Mouse (Mus musculus): ENCODE data around the gene Nell1.

The Nell1 gene

DNA sequence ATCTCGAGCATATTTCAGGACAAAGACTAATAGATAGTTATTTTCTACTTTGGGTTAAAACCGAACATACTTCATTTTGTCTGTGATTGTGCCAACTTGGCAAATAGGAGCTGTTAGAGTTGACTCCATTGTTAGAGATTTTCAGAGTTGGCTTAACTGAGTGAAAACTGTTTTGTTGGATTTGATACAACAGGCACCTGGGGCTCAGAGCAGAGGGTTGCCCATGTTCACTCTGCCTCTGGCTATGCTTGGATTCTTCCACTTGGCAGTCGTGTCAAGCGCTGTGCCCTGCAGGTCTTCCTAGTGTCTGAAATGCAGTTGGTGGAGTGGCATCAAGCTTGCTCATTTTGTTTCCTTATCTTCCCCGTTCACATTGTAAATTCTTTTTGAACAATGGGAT, 363.6 kb downstream of the Nell1 start:
- no peak for DNase-seq

DNA sequence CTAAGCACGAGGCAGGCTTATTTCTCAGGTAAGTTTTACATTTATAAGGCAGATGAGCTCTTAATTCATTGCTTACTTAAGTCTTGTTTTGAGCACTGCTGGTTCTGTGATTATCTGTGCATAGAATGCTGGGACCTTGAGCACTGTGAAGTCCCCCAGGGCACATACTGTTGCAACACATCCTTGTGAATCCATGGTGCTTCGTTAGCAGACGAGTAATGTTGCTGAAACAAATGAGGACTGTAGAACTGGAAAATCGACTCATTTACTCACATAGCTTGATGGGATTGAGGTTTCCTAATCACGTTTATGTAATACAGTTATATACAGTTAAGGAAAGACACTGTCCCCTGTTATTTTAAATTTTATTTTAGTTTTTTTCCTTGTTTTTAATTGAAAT, 364.1 kb downstream of the Nell1 start:
- no peak for DNase-seq

GRCm38 (mm10) chr7:50351564-50351963, 376.9 kb downstream of the Nell1 start:
- no peak for DNase-seq

- no peak for DNase-seq
Measured at GRCm38 (mm10) chr7:50357213-50357612, 382.5 kb downstream of the Nell1 start.

- no peak for DNase-seq
Measured at GRCm38 (mm10) chr7:50362039-50362438, 387.4 kb downstream of the Nell1 start.

DNA sequence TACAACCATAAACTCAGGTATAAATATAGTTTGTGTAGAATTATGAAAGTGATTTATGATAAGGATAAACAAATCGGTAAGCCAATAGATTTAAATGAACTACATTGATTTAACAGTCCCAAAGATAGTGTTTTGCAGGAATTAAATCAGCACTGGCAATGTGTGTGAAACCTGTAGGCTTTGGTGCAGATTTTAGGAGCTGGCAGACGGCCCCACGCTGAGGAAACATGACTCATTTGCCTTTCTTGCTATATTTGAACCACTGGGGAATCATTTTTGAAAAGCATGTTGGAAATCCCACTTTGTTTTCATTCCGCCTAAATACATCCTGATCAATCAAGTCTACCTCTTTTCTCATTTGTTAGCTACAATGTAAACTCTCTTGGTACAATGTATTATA, 400.2 kb downstream of the Nell1 start:
- no peak for DNase-seq

GRCm38 (mm10) chr7:50410421-50410820, 435.8 kb downstream of the Nell1 start:
- no peak for DNase-seq

GRCm38 (mm10) chr7:50419976-50420375, 445.3 kb downstream of the Nell1 start:
- no peak for DNase-seq

DNA sequence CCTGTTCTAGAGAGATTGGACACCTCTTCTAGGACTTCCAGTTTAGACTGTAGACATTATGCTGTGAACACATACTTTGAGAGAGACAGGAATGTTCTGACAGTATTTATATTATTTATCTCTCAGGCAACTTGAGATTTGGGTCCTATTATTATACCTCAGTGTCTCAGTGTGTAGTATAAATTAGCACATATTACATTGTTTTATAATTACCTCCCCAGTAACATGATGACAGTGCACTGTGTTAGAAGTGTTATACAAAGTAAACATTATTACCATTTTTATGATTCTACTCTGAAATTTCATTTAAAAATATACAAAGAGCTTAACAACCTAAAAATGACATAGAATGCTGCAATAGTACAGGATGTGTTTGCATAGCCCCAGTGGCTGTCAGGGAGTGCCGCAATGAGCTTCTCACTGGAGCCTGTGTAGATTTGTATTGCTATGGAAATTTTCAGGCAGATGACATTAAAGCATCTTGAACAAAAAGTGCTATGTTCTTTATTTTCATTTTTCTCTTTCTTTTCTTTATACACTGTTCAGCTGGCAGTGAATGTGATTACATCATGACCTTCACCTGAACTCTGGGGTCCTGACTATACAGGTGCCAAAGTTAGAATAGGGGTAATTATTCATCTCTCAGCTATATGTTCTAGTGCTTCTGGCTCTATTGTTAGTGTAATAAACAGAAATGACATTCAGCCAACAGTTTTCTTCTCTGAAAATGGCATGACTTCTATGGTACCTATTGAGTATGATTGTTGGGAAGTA, 447.9 kb downstream of the Nell1 start:
- DNase-seq, result no peak

DNA sequence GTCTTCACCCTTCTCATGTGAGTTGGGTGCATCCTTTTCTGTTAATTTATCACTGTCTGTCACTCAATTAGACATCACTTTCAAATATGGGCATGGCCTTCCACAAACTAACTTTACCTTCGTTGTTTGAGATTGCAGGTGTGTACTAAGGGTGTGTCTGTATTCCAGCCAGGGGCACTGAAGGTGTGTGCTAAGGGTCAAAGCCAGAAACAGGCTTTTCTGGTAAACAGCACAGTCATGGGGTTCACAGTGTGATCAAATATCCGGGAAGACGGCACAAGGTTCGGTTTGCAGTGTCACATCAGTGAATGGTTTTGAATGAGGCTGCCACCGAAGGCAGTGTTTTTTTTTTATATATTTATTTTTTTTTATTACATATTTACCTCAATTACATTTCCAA, 455.1 kb downstream of the Nell1 start:
- DNase-seq, result no peak

GRCm38 (mm10) chr7:50441237-50441636, 466.6 kb downstream of the Nell1 start:
- no peak for DNase-seq

- DNase-seq, result no peak
Measured at GRCm38 (mm10) chr7:50447316-50447715, 472.7 kb downstream of the Nell1 start.

- DNase-seq, result no peak
Measured at GRCm38 (mm10) chr7:50467742-50468141, 493.1 kb downstream of the Nell1 start.

DNA sequence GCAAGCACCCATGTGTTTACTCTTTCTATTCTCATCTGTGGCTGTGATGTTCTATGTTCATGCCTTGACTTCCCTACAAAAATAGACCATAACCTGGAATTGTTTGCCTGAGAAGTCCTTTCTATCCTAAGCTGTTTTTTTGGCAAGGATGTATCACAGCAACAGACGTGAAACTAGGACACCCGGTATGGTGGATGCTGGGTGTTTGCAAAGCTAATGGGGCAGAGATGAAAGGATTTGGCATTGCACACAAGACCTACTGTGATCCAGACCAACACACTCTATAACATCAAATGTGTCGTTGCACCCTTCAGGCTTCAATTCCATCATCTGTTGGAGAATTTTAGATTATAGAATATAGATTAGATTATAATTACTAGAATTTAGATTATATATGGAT, 495.9 kb downstream of the Nell1 start:
- DNase-seq, result no peak

DNA sequence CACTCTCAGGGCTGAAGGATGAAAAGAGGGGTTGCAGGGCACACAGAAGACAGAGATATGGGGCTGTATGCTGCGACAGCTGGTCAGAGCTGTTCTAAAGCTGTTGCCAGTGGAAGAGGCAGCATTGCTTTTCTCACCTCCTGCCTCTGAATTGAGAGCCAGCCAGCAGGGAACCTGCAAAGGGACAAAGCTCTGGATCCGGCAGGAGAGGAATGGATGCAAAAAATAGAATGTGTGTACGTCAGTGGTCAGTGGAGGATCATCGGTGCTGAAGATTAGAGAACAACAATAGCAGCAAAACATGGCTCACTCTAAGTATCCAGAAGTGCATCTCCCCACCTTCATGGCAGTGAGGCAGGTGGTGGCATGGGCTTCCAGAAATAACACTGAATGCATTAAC, 507.3 kb downstream of the Nell1 start:
- DNase-seq, result no peak

DNA sequence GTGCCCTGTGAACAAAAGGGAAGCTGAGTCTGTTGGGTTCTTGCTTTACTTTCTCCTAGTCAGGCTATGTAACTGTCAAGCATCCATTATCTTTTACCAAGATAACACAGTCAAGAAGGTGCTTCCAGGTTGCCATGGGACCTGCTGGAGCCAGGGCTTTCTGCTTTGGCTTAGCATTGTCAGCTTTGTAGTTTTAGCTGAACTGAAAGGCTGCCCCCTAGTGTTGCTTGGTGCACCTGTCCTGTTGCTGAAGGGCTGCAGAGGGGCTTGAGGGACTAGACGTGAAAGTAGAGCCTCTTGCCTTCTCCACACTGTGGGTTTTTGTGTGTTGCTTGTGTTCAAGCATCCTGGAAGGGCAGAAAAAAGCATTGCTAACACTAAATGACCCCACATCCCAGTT, 510.6 kb downstream of the Nell1 start:
- DNase-seq, result no peak

- no peak for DNase-seq
Measured at GRCm38 (mm10) chr7:50486884-50487420, 512.3 kb downstream of the Nell1 start.

- no peak for DNase-seq
Measured at GRCm38 (mm10) chr7:50501562-50501961, 526.9 kb downstream of the Nell1 start.

DNA sequence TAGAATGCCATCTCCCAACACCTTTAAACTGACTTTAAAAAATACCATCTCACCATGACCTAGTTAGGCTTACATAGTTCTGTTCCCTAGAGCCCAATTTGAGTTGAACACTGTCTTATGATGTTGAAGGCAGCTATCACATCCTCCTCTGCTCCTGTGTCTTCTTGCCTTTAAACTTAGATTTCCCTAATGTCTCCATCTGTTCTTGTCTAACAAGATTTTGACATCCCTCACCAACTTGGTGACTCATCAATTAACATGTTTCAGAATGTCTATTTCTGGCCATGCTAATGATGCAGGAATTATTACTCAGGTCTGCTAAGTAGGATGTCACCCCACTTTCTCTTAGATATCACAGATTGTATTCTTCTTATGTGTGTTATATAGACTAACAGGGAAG, 532.4 kb downstream of the Nell1 start:
- no peak for DNase-seq

GRCm38 (mm10) chr7:50514830-50515229, 540.2 kb downstream of the Nell1 start:
- DNase-seq, result no peak

- no peak for DNase-seq
Measured at GRCm38 (mm10) chr7:50516681-50517080, 542.0 kb downstream of the Nell1 start.

DNA sequence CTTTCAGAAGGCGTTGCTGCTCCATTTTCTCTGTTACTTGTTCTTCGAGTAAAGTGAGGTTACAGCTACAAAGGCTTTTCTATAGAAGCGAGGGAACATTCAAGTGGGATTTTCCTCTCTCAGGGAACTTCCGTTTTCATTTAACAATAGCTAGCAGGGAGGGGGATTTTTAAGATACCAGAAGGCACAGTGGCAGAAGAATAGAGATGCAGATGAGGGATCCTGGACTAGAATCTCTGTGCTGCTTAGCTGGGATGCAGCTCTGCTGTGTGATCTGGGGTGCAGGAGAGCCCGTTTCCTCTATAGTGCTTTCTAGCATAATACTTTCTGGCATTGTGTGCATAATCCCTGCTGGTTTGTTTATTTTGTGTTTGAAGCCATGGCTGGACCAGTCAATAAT, 568.7 kb downstream of the Nell1 start:
- DNase-seq, result no peak

DNA sequence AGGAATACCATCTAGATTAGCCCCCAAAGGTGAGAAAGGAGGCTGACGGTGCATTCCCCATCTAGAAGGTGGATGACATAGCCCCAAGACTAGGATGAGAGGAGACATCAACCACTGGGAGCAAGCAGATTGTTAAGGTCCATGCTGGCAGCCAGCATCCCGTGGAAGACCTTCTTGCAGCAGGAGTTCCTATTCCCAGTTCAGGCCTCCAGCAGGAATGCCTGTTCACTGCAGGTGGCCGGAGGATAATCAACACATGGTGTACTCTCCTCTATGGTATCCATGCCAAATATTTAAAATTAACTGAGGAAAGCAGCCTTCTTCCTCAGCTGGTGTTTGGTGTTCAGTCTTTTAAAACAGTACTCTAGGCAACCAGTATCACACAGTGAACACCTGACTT, 574.9 kb downstream of the Nell1 start:
- no peak for DNase-seq

- no peak for DNase-seq
Measured at GRCm38 (mm10) chr7:50551426-50551825, 576.8 kb downstream of the Nell1 start.

DNA sequence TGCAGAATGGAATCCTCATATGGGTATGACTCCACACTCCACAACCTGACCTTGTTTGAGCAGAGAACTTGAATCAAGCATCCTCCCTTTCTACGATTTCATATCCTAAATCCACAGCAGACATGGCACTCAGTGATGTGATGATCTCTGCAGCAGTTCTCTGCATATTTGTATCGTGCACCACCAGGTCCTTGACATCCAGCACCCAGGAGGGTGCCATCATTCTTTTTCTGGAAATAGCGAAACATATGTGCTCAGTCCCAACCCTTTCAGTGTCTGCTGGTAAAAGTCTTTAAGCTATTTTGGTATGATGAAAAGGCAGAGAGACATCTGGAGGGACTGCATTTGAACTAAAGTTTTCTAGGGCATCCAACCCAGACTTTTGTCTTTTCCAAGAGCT, 588.0 kb downstream of the Nell1 start:
- DNase-seq, result no peak

Data from B cell, adult 2 months (primary cell).